Mouse (Mus musculus) adrenal gland, postnatal 36 days (tissue): Measurements from ENCODE around the gene Coro1b. TPM values are rescaled to one million over a fixed set of nuclear protein-coding genes. Genes with fewer than 3 reads are reported as not detected.

Source experiments
- DNase-seq, 2 experiments: peaks; one replicate each; pipeline ENCODE4 v3.0.0; 2021; ENCODE audit warnings: mixed read lengths in 1 of 2
- total RNA-seq, 2 experiments: library from RNA; stranded (reverse); gene quantifications; 2 replicates each; pipeline ENCODE4 v1.2.3; 2021

Gene Coro1b
- total RNA-seq, 2 experiments from 2014 or later = 171 to 195 TPM

DNA sequence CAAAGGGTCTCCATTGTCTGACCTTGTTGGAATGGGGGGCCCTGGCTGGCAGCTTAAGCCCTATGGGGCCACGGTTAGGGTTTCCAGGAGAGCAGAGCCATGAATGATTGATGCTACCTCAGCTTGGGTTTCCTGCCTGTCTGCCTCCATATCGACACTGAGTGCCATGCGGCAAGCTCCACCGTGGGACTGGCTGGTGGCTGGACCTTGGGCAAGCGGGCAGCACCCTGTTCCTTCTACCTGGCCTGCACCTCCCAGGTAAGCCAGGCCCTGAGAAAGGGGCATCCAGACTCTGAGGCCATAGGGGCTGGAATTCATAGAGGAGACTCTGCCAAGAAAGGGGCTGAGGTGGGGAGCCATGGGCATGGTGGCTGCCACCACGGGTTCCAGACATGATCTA lies 8.3 kb upstream of the Coro1b start:
- DNase-seq = no peak

- DNase-seq = no peak
These were observed 5.8 kb upstream of the Coro1b start for GRCm38 (mm10) chr19:4142416-4143173.

GRCm38 (mm10) chr19:4143759-4144268 lies 4.6 kb upstream of the Coro1b start, which contains the start of gene Cabp4:
Gene Cabp4, minus strand, starts transcription at chr19:4144033.
- DNase-seq = no peak

GRCm38 (mm10) chr19:4144550-4145498 lies 3.6 kb upstream of the Coro1b start:
- DNase-seq = no peak

GRCm38 (mm10) chr19:4145936-4146335 lies 2.5 kb upstream of the Coro1b start:
- DNase-seq = no peak

GRCm38 (mm10) chr19:4146366-4147021 lies 1.9 kb upstream of the Coro1b start:
- no peak for DNase-seq

- no peak for DNase-seq
These were observed 1.4 kb upstream of the Coro1b start for GRCm38 (mm10) chr19:4147022-4147405.

- no peak for DNase-seq
These were observed 483 bp upstream of the Coro1b start for GRCm38 (mm10) chr19:4147782-4148490.

GRCm38 (mm10) chr19:4148819-4149218 lies 400 bp downstream of the Coro1b start:
- DNase-seq = no peak

- no peak for DNase-seq
These were observed 864 bp downstream of the Coro1b start for GRCm38 (mm10) chr19:4149283-4149682.

- no peak for DNase-seq
These were observed 1.5 kb downstream of the Coro1b start for GRCm38 (mm10) chr19:4149764-4150461.

- DNase-seq = no peak
These were observed 2.4 kb downstream of the Coro1b start for GRCm38 (mm10) chr19:4150567-4151487.

GRCm38 (mm10) chr19:4151488-4151860 lies 3.1 kb downstream of the Coro1b start:
- no peak for DNase-seq

DNA sequence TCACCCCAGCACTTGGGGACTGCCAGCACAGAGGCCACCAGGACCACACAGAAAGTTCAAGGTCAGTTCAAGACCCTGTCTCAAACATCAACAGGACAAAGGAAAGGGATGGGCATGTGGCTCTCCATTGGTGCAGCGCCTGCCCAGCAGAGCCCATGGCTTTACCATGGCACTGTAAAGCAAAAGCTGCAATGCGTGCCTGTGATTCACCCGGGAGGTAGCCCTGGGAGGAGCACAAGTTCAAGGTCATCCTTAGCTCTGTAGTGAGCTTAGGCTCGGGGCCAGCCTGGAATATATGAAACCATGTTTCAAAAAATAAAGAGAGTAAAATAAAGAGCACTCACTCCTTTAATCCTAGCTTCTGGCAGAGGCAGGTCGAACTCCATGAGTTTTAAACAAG lies 3.5 kb downstream of the Coro1b start:
- peak; percentile 62 to 65 for DNase-seq

DNA sequence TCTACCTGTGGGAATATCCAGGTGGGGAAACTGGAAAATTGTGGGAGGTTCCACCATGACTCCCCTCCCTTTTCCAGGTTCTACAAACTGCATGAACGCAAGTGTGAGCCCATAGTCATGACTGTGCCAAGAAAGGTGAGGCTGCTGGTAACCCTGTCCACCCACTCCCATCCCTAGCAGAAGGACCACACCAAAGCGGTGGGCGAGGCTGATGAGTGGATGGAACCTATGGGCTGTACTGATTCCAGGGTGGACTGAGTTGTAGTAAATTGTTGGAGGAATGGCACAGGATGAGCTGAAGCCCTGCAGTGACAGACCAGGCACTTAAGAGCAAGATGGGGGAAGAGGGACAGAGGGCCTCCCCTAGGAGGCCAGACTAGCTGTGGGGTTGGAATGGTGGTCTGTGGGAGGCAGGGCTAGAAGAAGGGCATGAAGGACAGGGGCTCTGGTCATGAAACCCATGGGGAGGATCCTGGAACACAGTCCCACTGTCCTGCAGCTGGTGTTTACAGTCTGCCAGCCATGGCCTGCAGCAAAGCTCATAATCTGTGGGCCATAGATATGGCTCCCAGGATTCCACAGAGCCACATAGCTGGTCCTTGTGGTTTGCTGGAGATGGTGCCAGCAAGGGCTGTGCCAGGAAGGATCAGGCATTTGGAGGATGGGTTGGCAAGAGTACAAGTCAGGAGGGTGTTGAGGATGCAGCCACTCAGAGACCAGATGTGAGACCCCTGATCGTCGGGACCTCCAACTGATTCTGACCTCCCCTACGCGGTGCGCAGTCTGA lies 4.2 kb downstream of the Coro1b start:
- DNase-seq = no peak

DNA sequence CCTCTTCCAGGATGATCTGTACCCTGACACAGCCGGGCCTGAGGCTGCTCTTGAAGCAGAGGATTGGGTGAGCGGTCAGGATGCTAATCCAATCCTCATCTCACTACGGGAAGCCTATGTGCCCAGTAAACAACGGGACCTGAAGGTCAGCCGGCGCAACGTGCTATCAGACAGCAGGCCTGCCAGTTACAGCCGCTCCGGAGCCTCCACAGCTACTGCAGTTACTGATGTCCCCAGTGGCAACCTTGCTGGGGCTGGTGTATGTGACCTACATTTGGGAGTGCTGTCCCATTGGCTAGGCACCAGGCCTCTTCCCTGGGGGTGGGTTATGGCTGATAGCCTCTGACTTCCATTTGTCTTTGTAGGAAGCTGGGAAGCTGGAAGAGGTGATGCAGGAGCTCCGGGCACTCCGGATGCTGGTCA lies 4.8 kb downstream of the Coro1b start, which contains the start of gene Ptprcap:
Gene Ptprcap, plus strand, starts transcription at position 373 of the 423 bp plus-strand sequence.
- no peak for DNase-seq

DNA sequence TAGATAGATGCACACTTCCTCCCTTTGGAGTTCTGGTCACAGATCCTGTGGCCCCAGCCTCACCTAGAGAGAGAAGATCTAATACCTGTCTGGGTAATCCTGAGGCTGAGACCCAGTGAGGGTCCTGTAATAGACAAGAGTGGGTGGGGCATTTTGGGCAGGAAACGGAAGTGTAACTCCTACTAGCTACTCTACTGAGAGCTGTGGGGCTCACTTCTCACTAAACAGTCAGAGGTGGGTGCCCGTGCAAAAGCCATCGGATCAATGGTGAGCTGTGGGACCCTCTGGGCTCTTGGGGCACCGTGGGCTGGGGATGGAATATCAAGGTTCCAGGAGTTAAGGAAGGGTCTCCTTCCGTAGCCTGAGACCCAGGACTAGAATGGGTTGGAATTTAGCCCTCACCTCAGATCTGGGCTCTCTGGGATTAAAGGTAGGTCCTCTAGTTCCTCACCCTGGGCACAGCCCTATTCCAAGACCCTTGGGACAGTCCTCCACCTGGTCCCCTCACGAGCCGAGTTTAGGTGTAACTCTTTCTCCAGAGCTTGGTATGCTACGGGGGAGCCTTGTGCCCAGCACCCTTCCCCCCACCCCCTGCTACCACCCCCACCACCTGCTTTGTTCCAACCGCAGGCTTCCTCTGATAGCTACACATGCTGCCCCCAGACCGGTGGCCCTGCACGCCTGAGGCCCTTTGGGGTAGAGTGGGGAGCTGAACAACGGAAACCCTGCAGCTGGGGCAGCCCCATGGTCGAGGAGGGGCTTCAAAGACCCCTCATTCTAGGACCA lies 6.2 kb downstream of the Coro1b start:
- no peak for DNase-seq
